Mouse (Mus musculus) midbrain, embryonic 12.5 days (tissue): ENCODE results near the gene Atf3. TPM values are rescaled to one million over a fixed set of nuclear protein-coding genes. Genes with fewer than 3 reads are reported as not detected.

Source experiments
- ATAC-seq: fragments of 200-750 bp; cut with Nextera tagmentation; 2 replicates; pipeline ENCODE4 v1.8.0; 2017; ENCODE audit warnings: low read depth, moderate TSS enrichment, moderate library complexity; ENCODE audit not compliant: low FRiP score
- H3K27ac ChIP-seq: fragments of 300-500 bp; sonication (generic); replicated peaks from 2 replicates; pipeline ENCODE4 v1.5.1; 2016; ENCODE audit warnings: mild to moderate bottlenecking
- H3K27me3 ChIP-seq: fragments of 300-500 bp; sonication (generic); 2 replicates; pipeline ENCODE4 v1.6.1; 2016; ENCODE audit warnings: mild to moderate bottlenecking
- H3K36me3 ChIP-seq: fragments of 300-500 bp; sonication (generic); 2 replicates; pipeline ENCODE4 v1.6.1; 2016
- H3K4me1 ChIP-seq: fragments of 300-500 bp; sonication (generic); 2 replicates; pipeline ENCODE4 v1.6.1; 2016
- H3K4me2 ChIP-seq: fragments of 300-500 bp; sonication (generic); replicated peaks from 2 replicates; pipeline ENCODE4 v1.6.1; 2016; ENCODE audit warnings: mild to moderate bottlenecking, moderate library complexity
- H3K4me3 ChIP-seq: fragments of 300-500 bp; sonication (generic); 2 replicates; pipeline ENCODE4 v1.5.1; 2016; ENCODE audit warnings: mild to moderate bottlenecking
- H3K9ac ChIP-seq: fragments of 300-500 bp; sonication (generic); replicated peaks from 2 replicates; pipeline ENCODE4 v1.6.1; 2016; ENCODE audit warnings: mild to moderate bottlenecking, moderate library complexity
- H3K9me3 ChIP-seq: fragments of 300-500 bp; sonication (generic); 2 replicates; pipeline ENCODE4 v1.6.1; 2016; ENCODE audit warnings: mild to moderate bottlenecking
- WGBS: fragments of 180-500 bp; shearing (Covaris S2); methylation state at CpG from one replicate; pipeline ENCODE4 v1.1.7; 2016; 5-methylcytosine and 5-hydroxymethylcytosine counted together
- polyA plus RNA-seq: library from polyadenylated mRNA; unstranded; fragments of >200 nt; fragmentation: Nextera tagmentation; extraction: Ambion mirVana; gene quantifications from 2 replicates; pipeline ENCODE4 v1.2.1, GENCODE M21; 2016

Atf3 gene
- polyA plus RNA-seq = 1.5 and 2.1 TPM in 2 replicates

DNA sequence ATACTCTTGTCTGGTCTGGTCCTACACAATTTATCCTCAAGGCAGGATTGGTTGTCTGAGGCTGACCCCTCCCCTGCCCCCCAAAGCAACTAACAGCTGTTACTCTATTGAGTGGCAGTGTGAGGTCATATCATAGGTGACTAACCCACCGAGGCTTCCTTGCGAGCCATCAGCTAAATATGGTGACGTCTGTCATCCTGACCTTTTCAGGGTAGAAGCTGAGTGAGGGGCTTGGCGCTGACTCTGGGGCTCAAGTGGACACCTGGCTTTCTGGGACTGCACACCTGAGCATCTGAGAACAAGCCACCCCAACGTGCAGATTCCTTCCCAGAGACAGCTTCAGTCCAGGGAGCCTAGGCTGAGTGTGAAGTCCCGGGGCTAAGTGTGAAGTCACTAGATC lies at the start of gene Atf3:
Atf3 (minus strand) TSS at position 101 of the 400 bp plus-strand sequence.
- 80% methylated on average over 6 of the region's 6 CpGs for WGBS
- H3K36me3 ChIP-seq = no peaks in the 10 kb centered on the region

DNA sequence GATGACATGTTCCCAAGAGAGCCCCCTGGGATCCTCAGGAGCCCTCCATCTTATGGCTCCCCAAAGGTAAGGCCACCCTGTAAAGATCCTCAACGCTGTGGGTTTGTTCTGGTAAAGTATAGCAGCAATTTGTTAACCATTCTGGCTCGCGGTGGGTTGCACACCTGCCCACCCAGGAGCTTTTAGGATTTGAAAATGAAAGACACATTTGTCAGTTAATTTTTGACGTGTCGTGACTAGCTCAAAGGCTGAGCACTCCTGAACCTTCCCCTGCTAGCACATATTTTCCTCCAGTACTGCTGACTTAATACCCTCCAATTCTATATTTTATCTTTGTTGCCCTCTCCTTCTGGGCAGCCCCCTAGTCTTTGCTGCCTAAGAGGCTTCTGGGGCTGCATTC lies 49.3 kb upstream of the Atf3 start:
- Histone ChIP-seq H3K27me3 (no peaks in the 10 kb centered on the region; the same call in none of the 2 replicates), H3K27ac (no peak overlapping the region), H3K4me1 (no peaks in the 10 kb centered on the region), H3K9ac (no peak overlapping the region), H3K4me2 (no peak overlapping the region), H3K4me3 (no peak overlapping the region), H3K36me3 (no peaks in the 10 kb centered on the region), H3K9me3 (no peaks in the 10 kb centered on the region)
- WGBS = 88% methylated on average over 5 of the region's 5 CpGs
- ATAC-seq = no peak

More for the DNA sequence above, at the start of gene Atf3:
- Histone ChIP-seq H3K9me3 (no peaks in the 10 kb centered on the region), H3K4me2 (no peak within 1 kb of the TSS), H3K9ac (no peak within 1 kb of the TSS), H3K4me1 (peaks cover 6% of the 10 kb centered on the region), H3K27me3 (0 out of 2 replicates have a peak, but pooled peaks cover 10% of the 10 kb centered on the region), H3K4me3 (no peak within 1 kb of the TSS), H3K27ac (no peak within 1 kb of the TSS)
- no peak for ATAC-seq

DNA sequence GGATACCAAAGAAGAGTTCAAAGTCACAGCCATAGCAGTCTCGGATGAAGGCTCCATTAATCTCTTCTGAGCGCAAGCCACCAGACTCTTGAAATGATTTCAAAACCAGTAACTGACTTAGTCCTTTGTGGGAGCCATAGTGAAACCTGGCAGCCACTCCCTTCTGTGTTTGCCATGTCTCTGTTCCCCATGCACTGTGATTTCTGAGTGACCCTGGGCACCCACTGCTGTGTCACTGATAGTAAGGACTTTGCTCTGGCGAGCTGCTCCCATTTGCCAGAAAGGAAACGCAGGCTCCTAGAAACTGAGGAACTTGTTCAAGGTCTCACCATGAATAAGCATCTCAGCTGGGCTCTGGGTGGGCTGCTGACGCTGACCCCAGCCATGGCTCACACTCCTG lies 45.6 kb upstream of the Atf3 start:
- Histone ChIP-seq H3K4me2 (no peak overlapping the region), H3K27ac (no peak overlapping the region), H3K9ac (no peak overlapping the region), H3K27me3 (peaks cover 8% of the 10 kb centered on the region), H3K9me3 (no peaks in the 10 kb centered on the region), H3K4me1 (no peaks in the 10 kb centered on the region), H3K36me3 (no peaks in the 10 kb centered on the region), H3K4me3 (no peak overlapping the region)
- no peak for ATAC-seq
- WGBS = 88% methylated on average over 5 of the region's 5 CpGs

DNA sequence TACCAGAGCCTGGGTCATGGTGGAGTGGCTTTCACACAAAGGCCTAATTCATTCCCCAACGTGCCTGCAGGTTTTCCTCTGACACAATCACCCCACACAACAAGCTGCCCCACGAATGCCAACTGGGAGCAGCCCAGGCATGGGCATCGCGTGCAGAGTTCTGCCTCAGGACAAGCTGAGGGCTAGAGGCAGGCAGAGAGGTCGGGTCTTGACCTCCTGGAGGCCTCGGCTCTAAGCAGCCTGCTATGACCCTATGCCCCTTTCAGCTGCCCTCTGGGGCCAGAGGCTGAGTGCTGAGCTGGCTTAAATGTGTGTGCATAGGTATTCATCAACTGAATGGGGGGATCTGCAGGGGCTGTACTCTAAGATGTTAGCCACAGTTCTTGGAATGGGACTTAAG lies 44.0 kb upstream of the Atf3 start:
- no peak overlapping the region for H3K9ac ChIP-seq
- no peaks in the 10 kb centered on the region for H3K36me3 ChIP-seq
- no peak for ATAC-seq
- H3K4me1 ChIP-seq = no peaks in the 10 kb centered on the region
- WGBS = 14% methylated on average over 6 of the region's 6 CpGs
- H3K4me3 ChIP-seq = no peak overlapping the region
- no peaks in the 10 kb centered on the region for H3K9me3 ChIP-seq
- no peak overlapping the region for H3K4me2 ChIP-seq
- H3K27ac ChIP-seq = no peak overlapping the region
- H3K27me3 ChIP-seq = peaks cover 8% of the 10 kb centered on the region

DNA sequence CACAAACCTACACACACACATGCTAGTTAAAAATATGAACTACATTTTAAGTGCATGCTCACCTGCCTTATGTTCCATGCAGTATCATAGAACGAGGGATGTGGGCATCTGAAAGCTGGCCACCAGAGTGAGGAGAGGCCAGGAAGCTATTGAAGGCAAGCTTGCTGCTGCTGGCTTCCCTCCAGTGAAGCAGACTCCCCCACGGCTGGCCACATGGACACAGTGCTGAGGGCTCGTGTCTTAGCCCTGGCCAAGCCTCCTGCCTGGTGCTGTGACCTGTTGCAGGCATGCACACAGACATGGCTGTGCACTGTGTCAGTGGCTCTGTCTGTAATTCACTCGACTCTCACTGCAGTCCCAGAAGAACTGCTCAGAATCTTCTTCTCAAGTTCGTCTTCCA lies 41.8 kb upstream of the Atf3 start:
- H3K27me3 ChIP-seq = peaks cover 8% of the 10 kb centered on the region
- H3K4me2 ChIP-seq = no peak overlapping the region
- H3K4me3 ChIP-seq = no peak overlapping the region
- H3K36me3 ChIP-seq = no peaks in the 10 kb centered on the region
- no peak for ATAC-seq
- WGBS = 81% methylated on average over 5 of the region's 5 CpGs
- H3K27ac ChIP-seq = no peak overlapping the region
- no peak overlapping the region for H3K9ac ChIP-seq
- no peaks in the 10 kb centered on the region for H3K9me3 ChIP-seq
- H3K4me1 ChIP-seq = no peaks in the 10 kb centered on the region

DNA sequence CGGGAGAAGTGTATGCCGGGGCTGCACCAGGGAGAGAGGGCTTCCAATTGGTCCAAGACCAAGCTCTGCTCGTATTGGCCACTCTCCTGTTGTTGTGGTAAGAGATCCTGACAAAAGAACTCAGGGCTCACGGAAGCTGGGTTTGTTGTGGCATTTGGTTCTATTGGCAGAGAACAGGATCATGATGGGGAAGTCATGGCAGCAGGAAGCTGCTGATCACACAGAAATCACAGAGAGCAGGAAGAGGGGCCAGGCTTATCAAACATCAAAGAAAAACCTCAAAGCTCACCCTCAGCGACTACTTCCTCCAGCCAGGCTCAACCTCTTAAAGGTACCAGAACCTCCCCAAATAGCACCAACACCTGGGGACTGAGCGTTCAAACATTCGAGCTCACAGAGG lies 41.3 kb upstream of the Atf3 start:
- H3K9ac ChIP-seq = no peak overlapping the region
- 30% methylated on average over 7 of the region's 7 CpGs for WGBS
- peaks cover 8% of the 10 kb centered on the region for H3K27me3 ChIP-seq
- no peak for ATAC-seq
- H3K27ac ChIP-seq = no peak overlapping the region
- H3K4me1 ChIP-seq = no peaks in the 10 kb centered on the region
- H3K4me3 ChIP-seq = no peak overlapping the region
- H3K9me3 ChIP-seq = no peaks in the 10 kb centered on the region
- no peaks in the 10 kb centered on the region for H3K36me3 ChIP-seq
- H3K4me2 ChIP-seq = no peak overlapping the region

DNA sequence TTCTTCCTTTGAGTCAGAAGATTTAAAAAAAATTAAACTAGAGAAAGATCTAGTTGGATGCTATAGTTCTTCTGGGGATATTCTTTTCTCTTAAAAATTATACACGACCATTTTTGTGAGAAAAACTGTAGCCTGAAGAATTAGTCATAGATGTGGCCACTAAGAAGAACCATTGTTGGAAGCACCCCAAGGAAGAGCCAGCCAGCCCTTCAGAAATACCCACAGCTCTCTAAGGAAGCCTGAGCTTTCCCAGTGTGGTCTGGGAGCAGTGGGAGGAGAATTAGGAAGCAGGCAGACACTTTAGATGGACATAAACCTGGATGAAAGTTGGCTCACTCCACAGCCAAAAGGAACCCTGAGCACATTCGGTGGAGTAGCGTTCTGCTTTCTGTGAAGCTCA lies 40.7 kb upstream of the Atf3 start:
- H3K9me3 ChIP-seq = no peaks in the 10 kb centered on the region
- no peak overlapping the region for H3K27ac ChIP-seq
- WGBS = 62% methylated on average over 3 of the region's 3 CpGs
- H3K27me3 ChIP-seq = peaks cover 8% of the 10 kb centered on the region
- no peaks in the 10 kb centered on the region for H3K4me1 ChIP-seq
- no peak overlapping the region for H3K9ac ChIP-seq
- no peak overlapping the region for H3K4me3 ChIP-seq
- no peak overlapping the region for H3K4me2 ChIP-seq
- no peaks in the 10 kb centered on the region for H3K36me3 ChIP-seq
- no peak for ATAC-seq

GRCm38 (mm10) chr1:191257981-191258380 lies 40.1 kb upstream of the Atf3 start:
- no peak overlapping the region for H3K27ac ChIP-seq
- H3K9me3 ChIP-seq = no peaks in the 10 kb centered on the region
- no peaks in the 10 kb centered on the region for H3K36me3 ChIP-seq
- H3K9ac ChIP-seq = no peak overlapping the region
- no peak overlapping the region for H3K4me3 ChIP-seq
- no peak for ATAC-seq
- no peak overlapping the region for H3K4me2 ChIP-seq
- H3K27me3 ChIP-seq = peaks cover 8% of the 10 kb centered on the region
- no peaks in the 10 kb centered on the region for H3K4me1 ChIP-seq
- WGBS = 64% methylated on average over 2 of the region's 2 CpGs

DNA sequence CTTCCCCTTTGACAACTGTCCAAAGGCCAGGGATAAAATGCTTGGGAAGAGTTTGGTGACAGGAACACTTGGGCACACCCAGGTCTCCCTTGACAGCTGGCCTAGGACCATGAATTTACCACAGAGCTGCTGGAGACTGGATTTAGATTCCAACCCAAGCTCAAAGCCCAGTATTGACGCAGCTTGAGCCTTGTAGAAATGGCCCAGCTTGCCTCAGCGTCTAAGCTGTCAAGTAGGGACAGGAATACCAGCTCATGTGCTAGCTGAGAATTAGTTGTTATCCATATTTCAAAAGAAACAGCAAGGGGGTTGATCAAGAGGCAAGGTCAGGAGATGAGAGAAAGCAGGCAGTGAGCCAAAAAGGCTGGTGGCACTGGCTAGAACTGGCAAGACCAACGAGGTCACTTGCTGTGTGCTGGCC lies 39.5 kb upstream of the Atf3 start:
- 85% methylated on average over 3 of the region's 3 CpGs for whole genome bisulfite sequencing
- Histone ChIP-seq H3K27ac (no peak overlapping the region), H3K4me3 (no peak overlapping the region), H3K9me3 (no peaks in the 10 kb centered on the region), H3K36me3 (no peaks in the 10 kb centered on the region), H3K9ac (no peak overlapping the region), H3K4me1 (no peaks in the 10 kb centered on the region), H3K4me2 (no peak overlapping the region), H3K27me3 (peaks cover 8% of the 10 kb centered on the region)
- no peak for ATAC-seq

DNA sequence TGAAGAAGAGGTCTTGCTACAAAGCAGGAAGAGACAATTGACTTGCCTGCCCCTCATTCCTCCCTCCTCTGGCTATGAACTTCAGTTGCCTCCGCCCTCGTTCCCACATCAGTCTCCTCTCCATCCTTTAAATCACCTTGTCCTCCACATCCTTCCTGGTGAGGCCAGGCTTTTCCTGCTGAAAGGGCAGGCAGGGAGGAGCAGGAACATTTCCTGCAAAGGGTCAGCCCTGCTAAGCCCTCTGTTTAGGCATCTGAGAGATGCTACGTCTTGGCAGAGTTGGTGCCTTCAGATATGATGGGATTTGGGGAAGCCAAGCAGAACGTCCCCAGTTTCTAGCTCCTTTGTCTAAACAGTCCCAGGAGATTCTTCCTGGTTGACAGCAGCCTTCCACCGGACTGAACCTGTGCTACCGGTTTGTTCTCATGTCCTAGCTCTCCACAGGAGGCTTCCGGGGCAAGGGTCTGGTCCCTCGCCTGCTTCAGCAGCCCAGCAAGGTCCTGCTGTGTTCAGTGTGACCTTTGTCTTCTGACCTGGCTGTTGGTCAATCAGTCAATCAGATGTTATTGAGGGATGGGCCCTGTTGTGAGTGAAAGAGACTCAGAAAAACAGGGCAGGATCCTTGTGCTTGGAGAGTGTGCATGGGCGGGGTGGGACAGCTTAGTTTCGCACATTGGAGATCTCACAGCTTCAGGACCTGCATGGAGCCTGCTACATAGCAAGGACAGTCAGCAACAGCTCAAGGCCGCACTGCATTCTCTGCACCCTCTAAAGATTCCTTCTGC lies 38.9 kb upstream of the Atf3 start:
- Histone ChIP-seq H3K27me3 (peaks cover 8% of the 10 kb centered on the region), H3K4me3 (no peak overlapping the region), H3K4me2 (no peak overlapping the region), H3K9me3 (no peaks in the 10 kb centered on the region), H3K4me1 (no peaks in the 10 kb centered on the region), H3K36me3 (no peaks in the 10 kb centered on the region), H3K9ac (no peak overlapping the region), H3K27ac (no peak overlapping the region)
- 68% methylated on average over 11 of the region's 11 CpGs for WGBS
- no peak for ATAC-seq

- 86% methylated on average over 5 of the region's 5 CpGs for WGBS
- no peak overlapping the region for H3K4me3 ChIP-seq
- H3K9ac ChIP-seq = no peak overlapping the region
- H3K4me1 ChIP-seq = no peaks in the 10 kb centered on the region
- H3K4me2 ChIP-seq = no peak overlapping the region
- peaks cover 8% of the 10 kb centered on the region for H3K27me3 ChIP-seq
- H3K36me3 ChIP-seq = no peaks in the 10 kb centered on the region
- H3K9me3 ChIP-seq = no peaks in the 10 kb centered on the region
- H3K27ac ChIP-seq = no peak overlapping the region
- ATAC-seq = no peak
Measured at GRCm38 (mm10) chr1:191256134-191256533, 38.3 kb upstream of the Atf3 start.

DNA sequence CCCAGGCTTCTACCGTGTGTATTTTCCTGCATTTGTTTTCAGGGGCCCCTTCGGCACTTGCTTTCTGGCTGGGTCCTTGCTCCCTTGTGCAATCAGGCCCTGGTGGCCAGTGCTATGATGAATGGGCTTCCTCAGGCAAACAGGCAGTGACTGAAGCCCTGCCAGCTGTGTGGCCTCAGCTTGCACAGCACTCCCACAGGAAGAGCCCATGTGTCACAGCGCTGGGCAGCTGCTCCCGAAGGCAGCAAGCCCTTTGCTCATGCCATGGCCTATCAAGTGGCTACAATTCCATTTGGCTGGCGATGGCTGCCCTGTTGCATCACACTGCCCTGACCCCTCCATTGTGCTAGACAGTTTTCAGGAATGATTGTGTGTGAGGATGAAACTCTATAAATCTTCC lies 36.6 kb upstream of the Atf3 start:
- no peaks in the 10 kb centered on the region for H3K9me3 ChIP-seq
- no peaks in the 10 kb centered on the region; the same call in 1 of the 2 replicates for H3K27me3 ChIP-seq
- H3K4me1 ChIP-seq = no peaks in the 10 kb centered on the region
- no peak overlapping the region for H3K4me3 ChIP-seq
- H3K9ac ChIP-seq = no peak overlapping the region
- 75% methylated on average over 5 of the region's 5 CpGs for WGBS
- no peak overlapping the region for H3K4me2 ChIP-seq
- ATAC-seq = no peak
- no peak overlapping the region for H3K27ac ChIP-seq
- no peaks in the 10 kb centered on the region for H3K36me3 ChIP-seq

GRCm38 (mm10) chr1:191253636-191254035 lies 35.8 kb upstream of the Atf3 start:
- Histone ChIP-seq H3K4me3 (no peak overlapping the region), H3K4me1 (no peaks in the 10 kb centered on the region), H3K27me3 (no peaks in the 10 kb centered on the region), H3K36me3 (no peaks in the 10 kb centered on the region), H3K27ac (no peak overlapping the region), H3K4me2 (no peak overlapping the region), H3K9ac (no peak overlapping the region), H3K9me3 (no peaks in the 10 kb centered on the region)
- WGBS = 79% methylated on average over 1 of the region's 1 CpGs
- no peak for ATAC-seq
